Mouse (Mus musculus): ENCODE measurements around the gene Gprc6a.

GRCm38 (mm10) chr10:51584378-51584777 is 46.9 kb downstream of the Gprc6a start:
- TF ChIP-seq CTCF (IDR thresholded peaks at IDR 0.05; ENCODE audit: low read depth) (no peak), EP300 (IDR thresholded peaks at IDR 0.05; ENCODE audit: low read depth) (no peak)

Data from liver, embryonic 14.5 days (tissue).